ENCODE assay signal across 21 mouse cellular contexts in the genomic region with DNA sequence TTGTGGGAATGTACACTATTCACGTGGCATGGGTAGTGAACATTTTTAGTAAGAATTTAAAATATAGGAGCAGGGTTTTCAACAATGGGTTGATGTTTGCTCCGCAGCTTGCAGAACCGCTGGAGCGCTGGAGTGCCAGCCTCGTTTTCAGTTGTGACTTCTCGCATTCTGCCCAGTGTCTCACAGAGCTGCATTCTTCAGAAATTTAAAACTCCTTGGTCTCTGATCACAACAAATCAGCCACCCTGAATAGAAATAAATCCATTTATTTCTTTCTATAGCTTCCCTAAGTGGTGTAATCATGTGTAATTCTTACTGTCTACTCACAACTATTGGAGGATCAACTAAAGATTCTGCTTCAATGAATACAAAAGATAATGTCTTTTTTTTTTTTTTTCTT.
"Had no signal": no experiment of that assay in that cellular context is flagged by ENCODE, and none has a peak within 500 bp of the region (broad histone marks: within the 10 kb centered on the region; RNA-seq: fewer than 3 reads in every experiment).

No protein-coding gene starts in this region.

- H3K4me3 ChIP-seq: midbrain, embryonic 10.5 days; midbrain, embryonic 12.5 days; myocyte; neural tube, embryonic 13.5 days; neural tube, embryonic 15.5 days; stomach, embryonic 15.5 days had no signal

- H3K9ac ChIP-seq: lung, embryonic 14.5 days; midbrain, embryonic 12.5 days; neural tube, embryonic 13.5 days; neural tube, embryonic 15.5 days; stomach, embryonic 15.5 days had no signal

- H3K9me3 ChIP-seq: midbrain, embryonic 10.5 days; midbrain, embryonic 12.5 days; neural tube, embryonic 13.5 days; neural tube, embryonic 15.5 days; stomach, embryonic 15.5 days had no signal

- H3K27me3 ChIP-seq: midbrain, embryonic 12.5 days; neural tube, embryonic 13.5 days; neural tube, embryonic 15.5 days; stomach, embryonic 15.5 days had no signal

- ATAC-seq: midbrain, embryonic 16.5 days had no signal

- H3K27ac ChIP-seq: midbrain, embryonic 10.5 days; midbrain, embryonic 12.5 days; neural tube, embryonic 15.5 days; stomach, embryonic 15.5 days; stomach, postnatal 0 days had no signal

- H3K36me3 ChIP-seq: midbrain, embryonic 10.5 days; midbrain, embryonic 12.5 days; neural tube, embryonic 13.5 days; neural tube, embryonic 15.5 days; stomach, embryonic 15.5 days had no signal

- H3K4me2 ChIP-seq: lung, embryonic 14.5 days; midbrain, embryonic 12.5 days; neural tube, embryonic 13.5 days; neural tube, embryonic 15.5 days; stomach, embryonic 15.5 days had no signal

- H3K4me1 ChIP-seq: midbrain, embryonic 10.5 days; midbrain, embryonic 12.5 days; neural tube, embryonic 13.5 days; neural tube, embryonic 15.5 days; stomach, embryonic 15.5 days had no signal

- DNase-seq: lung, adult 18-20 months; lung, embryonic 14.5 days; lung, postnatal 10 days; lung, postnatal 4 days; midbrain, embryonic 14.5 days; retina, postnatal 1 day; right cerebral cortex, adult 18-20 months; right cerebral cortex, postnatal 25 days; right cerebral cortex, postnatal 4 days; spleen, adult 18-20 months; thymus, adult 2 months; thymus, postnatal 25 days; thymus, postnatal 4 days had no signal
